10 mouse cellular contexts compared by ENCODE assay signal in genomic region chr19:44021502-44021901, GRCm38 (mm10). TPM values are rescaled to one million over a fixed set of nuclear protein-coding genes. Genes with fewer than 3 reads are reported as not detected.
A peak's percentile ranks its signal among the peaks of the same experiment; 100 is the strongest.
DNase-seq lines count a peak whose midpoint lies in the region; ATAC-seq lines count a peak whose summit lies in the region.
"Had no signal": no experiment of that assay in that cellular context is flagged by ENCODE, and none has a peak within 500 bp of the region (broad histone marks: within the 10 kb centered on the region; RNA-seq: fewer than 3 reads in every experiment).

No protein-coding gene starts in this region.

- 95% methylated on average over 4 of the region's 4 CpGs for WGBS in forebrain, embryonic 16.5 days

- no peaks in the 10 kb centered on the region for H3K27me3 ChIP-seq in forebrain, embryonic 16.5 days (replicated peaks; ENCODE audit: control insufficient read depth, insufficient read depth, low read length)
- H3K27me3 ChIP-seq: limb, embryonic 12.5 days had no signal

- H3K9ac ChIP-seq in forebrain, embryonic 16.5 days (replicated peaks; ENCODE audit: low read depth, low read length) = no peak overlapping the region
- H3K9ac ChIP-seq: limb, embryonic 12.5 days had no signal

- peak; percentile 17 for DNase-seq in testis, postnatal 14 days (ENCODE audit: low spot score)
- DNase-seq in testis, postnatal 10 days (ENCODE audit: low spot score) = no peak
- DNase-seq in heart, postnatal 10 days = peak; percentile 65
- peak; percentile 78 to 86 for DNase-seq in lung, adult 18-20 months
- DNase-seq in yolk sac, embryonic 10.5 days (ENCODE audit: low spot score) = peak; percentile 80
- DNase-seq in cerebellum, adult 8-10 months = no peak
- DNase-seq in spleen, postnatal 10 days (ENCODE audit: low spot score in 2 of 2) = no peak

- intact Hi-C loops in heart, postnatal 10 days (cut with DNase I) = no loop called here

- no peak overlapping the region for H3K4me3 ChIP-seq in forebrain, embryonic 16.5 days (replicated peaks; ENCODE audit: low read length)
- H3K4me3 ChIP-seq: limb, embryonic 12.5 days had no signal

- no peaks in the 10 kb centered on the region for H3K36me3 ChIP-seq in forebrain, embryonic 16.5 days (ENCODE audit: control insufficient read depth, insufficient read depth)
- H3K36me3 ChIP-seq: limb, embryonic 12.5 days had no signal

- no peak for ATAC-seq in forebrain, embryonic 16.5 days

- H3K9me3 ChIP-seq in forebrain, embryonic 16.5 days (ENCODE audit: control insufficient read depth, low read length) = no peaks in the 10 kb centered on the region
- H3K9me3 ChIP-seq: limb, embryonic 12.5 days had no signal

- no peaks in the 10 kb centered on the region for H3K4me1 ChIP-seq in forebrain, embryonic 16.5 days (replicated peaks; ENCODE audit: control insufficient read depth, insufficient read depth, low read length)

- no peak overlapping the region for H3K27ac ChIP-seq in forebrain, embryonic 16.5 days (ENCODE audit: low read length)
- H3K27ac ChIP-seq: limb, embryonic 12.5 days had no signal

- H3K4me2 ChIP-seq in forebrain, embryonic 16.5 days (ENCODE audit: low read length) = no peak overlapping the region
- H3K4me2 ChIP-seq: limb, embryonic 12.5 days had no signal

RNA-seq across cellular contexts. Expression of gene Cyp2c23, which starts 7.5 kb away (rescaled TPM):
- total RNA-seq in heart, postnatal 10 days (2021) = under 1 TPM in 1 of 2 experiments, not detected in 1; 0.27 TPM
- polyA plus RNA-seq in forebrain, embryonic 16.5 days (2015; fragmentation: Nextera tagmentation; extraction: Ambion mirVana) = not detected in 2 replicates
- polyA plus RNA-seq: forebrain, embryonic 11.5 days had no signal

RNA-seq across cellular contexts. Expression of gene Cpn1, which starts 35.1 kb away (rescaled TPM):
- total RNA-seq in heart, postnatal 10 days (2021) = not detected
- polyA plus RNA-seq in forebrain, embryonic 16.5 days (2015; fragmentation: Nextera tagmentation; extraction: Ambion mirVana) = 0.21 and 0.39 TPM in 2 replicates

RNA-seq across cellular contexts. Expression of gene Erlin1, which starts 48.1 kb away (rescaled TPM):
- 1 to 10 TPM; 5.7 to 9.1 TPM for total RNA-seq in heart, postnatal 10 days (2021)
- polyA plus RNA-seq in forebrain, embryonic 16.5 days (2015; fragmentation: Nextera tagmentation; extraction: Ambion mirVana) = 20.8 and 23.5 TPM in 2 replicates

Comparison
In these comparisons a context has a peak if more than half of its experiments do, and no peak if none do; other contexts are left out.
1. DNase-seq: peak in testis, postnatal 14 days (single experiment), heart, postnatal 10 days (2 of 2), lung, adult 18-20 months (2 of 2) and yolk sac, embryonic 10.5 days (single experiment); none in testis, postnatal 10 days (single experiment), cerebellum, adult 8-10 months (single experiment) and spleen, postnatal 10 days (0 of 2).